Mouse (Mus musculus) hindbrain, postnatal 0 days (tissue): ENCODE data around the gene Polr1c. TPM values are rescaled to one million over a fixed set of nuclear protein-coding genes. Genes with fewer than 3 reads are reported as not detected.

ENCODE experiments used
- ATAC-seq: fragments of 200-750 bp; cut with Nextera tagmentation; 2 replicates; pipeline ENCODE4 v1.8.0; 2017; ENCODE audit warnings: mild to moderate bottlenecking, moderate TSS enrichment, moderate library complexity
- DNase-seq: peaks from one replicate; pipeline ENCODE4 v3.0.0-alpha.2; 2015; ENCODE audit warnings: low spot score
- H3K27ac ChIP-seq: fragments of 300-500 bp; sonication (generic); 2 replicates; pipeline ENCODE4 v1.5.1; 2014; ENCODE audit warnings: mild to moderate bottlenecking
- H3K27me3 ChIP-seq: fragments of 300-500 bp; sonication (generic); 2 replicates; pipeline ENCODE4 v1.6.1; 2014; ENCODE audit warnings: low read length, mixed read lengths; ENCODE audit not compliant: insufficient read depth
- H3K36me3 ChIP-seq: fragments of 300-500 bp; sonication (generic); 2 replicates; pipeline ENCODE4 v1.6.1; 2014; ENCODE audit warnings: low read length, mixed read lengths; ENCODE audit not compliant: insufficient read depth
- H3K4me1 ChIP-seq: fragments of 300-500 bp; sonication (generic); 2 replicates; pipeline ENCODE4 v1.6.1; 2014; ENCODE audit warnings: antibody characterized with exemption, low read length, mixed read lengths; ENCODE audit not compliant: insufficient read depth
- H3K4me2 ChIP-seq: fragments of 300-500 bp; sonication (generic); 2 replicates; pipeline ENCODE4 v1.6.1; 2014; ENCODE audit warnings: low read depth, mild to moderate bottlenecking, low read length, moderate library complexity, mixed read lengths
- H3K4me3 ChIP-seq: fragments of 300-500 bp; sonication (generic); 2 replicates; pipeline ENCODE4 v1.5.1; 2014; ENCODE audit warnings: low read length
- H3K9ac ChIP-seq: fragments of 300-500 bp; sonication (generic); replicated peaks from 2 replicates; pipeline ENCODE4 v1.6.1; 2014; ENCODE audit warnings: mild to moderate bottlenecking, low read length, moderate library complexity, mixed read lengths
- H3K9me3 ChIP-seq: fragments of 300-500 bp; sonication (generic); 2 replicates; pipeline ENCODE4 v1.6.1; 2016; ENCODE audit warnings: low read length, mixed read lengths
- CTCF ChIP-seq: IDR thresholded peaks from 2 replicates; pipeline ENCODE4 v1.5.1; 2016; ENCODE audit warnings: antibody characterized with exemption, control low read depth, low read depth
- WGBS: fragments of 180-500 bp; shearing (Covaris S2); extraction: QIAGEN DNeasy Blood & Tissue Kit; methylation state at CpG from one replicate; pipeline ENCODE4 v1.1.7; 2014; 5-methylcytosine and 5-hydroxymethylcytosine counted together
- polyA plus RNA-seq: library from polyadenylated mRNA; unstranded; fragments of >200 nt; fragmentation: Nextera tagmentation; extraction: Ambion mirVana; gene quantifications from 2 replicates; pipeline ENCODE4 v1.2.1, GENCODE M21; 2015
- total RNA-seq: library from RNA; depleted of rRNA; stranded (reverse); fragments of >200 nt; gene quantifications from 2 replicates; pipeline ENCODE4 v1.2.3, GENCODE M21; 2014

Gene Polr1c
- total and polyA plus RNA-seq, 2 experiments from 2014 or later, result 58.7 to 61.1 TPM

DNA sequence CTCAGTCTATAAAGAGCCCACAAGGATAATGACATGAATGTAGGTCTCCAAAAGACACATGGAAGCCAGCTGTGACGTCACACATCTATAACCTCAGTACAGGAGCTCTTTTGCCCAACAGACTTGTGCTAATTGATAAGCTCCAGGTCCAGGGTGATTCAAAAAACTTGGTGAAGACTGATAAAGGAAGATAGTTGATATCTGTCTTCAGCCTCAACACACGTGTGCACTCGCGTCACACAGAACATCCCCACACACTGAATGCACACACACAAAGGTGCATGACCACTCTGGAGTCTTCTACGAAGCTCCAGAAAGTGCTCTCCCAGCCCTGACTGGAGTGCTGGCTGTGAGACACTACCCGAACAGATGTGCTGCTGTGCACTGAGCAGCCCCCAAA is 10.8 kb downstream of the Polr1c start:
- H3K27me3 ChIP-seq, result no peaks in the 10 kb centered on the region
- no peak for TF ChIP-seq CTCF
- H3K4me2 ChIP-seq, result no peak overlapping the region
- peaks cover 72% of the 10 kb centered on the region for H3K36me3 ChIP-seq
- no peaks in the 10 kb centered on the region for H3K9me3 ChIP-seq
- H3K9ac ChIP-seq, result no peak overlapping the region
- DNase-seq (no peak), ATAC-seq (no peak)
- H3K27ac ChIP-seq, result no peak overlapping the region
- no peaks in the 10 kb centered on the region for H3K4me1 ChIP-seq
- 89% methylated on average over 6 of the region's 6 CpGs for WGBS
- no peak overlapping the region for H3K4me3 ChIP-seq

DNA sequence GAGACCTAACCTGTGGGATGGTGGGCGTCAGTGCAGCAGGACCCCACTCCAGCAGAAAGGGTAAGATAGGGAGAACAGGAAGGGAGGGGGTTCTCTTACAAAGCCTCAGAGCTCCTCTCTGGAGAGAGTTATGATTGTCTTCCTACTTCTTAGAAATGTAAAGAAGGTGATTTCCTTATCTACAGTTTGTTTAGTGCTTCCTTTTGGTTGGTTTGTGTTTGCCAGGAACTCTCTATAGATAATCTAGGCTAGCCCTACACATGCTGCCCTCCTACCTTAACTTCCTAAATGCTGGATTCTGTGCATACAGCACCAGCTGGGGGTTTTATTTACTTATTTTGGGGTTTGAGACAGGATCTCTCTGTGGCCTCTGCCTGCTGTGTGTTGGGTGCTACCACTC is 11.8 kb downstream of the Polr1c start:
- no peaks in the 10 kb centered on the region for H3K27me3 ChIP-seq
- ATAC-seq, result no peak

DNA sequence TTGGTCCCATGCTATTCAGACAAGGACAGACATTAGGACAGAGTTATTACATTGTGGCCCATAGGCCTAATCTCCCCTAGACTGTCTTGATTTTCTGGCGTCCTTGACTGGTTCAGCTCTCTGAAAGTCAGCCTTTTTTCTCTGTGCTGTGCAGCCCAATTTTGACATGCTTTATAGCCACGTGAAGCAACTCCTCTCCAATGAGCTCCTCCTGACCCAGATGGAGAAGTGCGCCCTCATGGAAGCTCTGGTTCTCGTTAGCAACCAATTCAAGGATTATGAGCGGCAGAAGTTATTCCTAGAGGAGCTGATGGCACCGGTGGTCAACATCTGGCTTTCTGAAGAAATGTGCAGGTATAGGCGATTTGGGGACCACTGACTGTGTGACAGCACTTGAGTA is 20.3 kb downstream of the Polr1c start:
- 89% methylated on average over 7 of the region's 7 CpGs for WGBS
- no peaks in the 10 kb centered on the region for H3K4me1 ChIP-seq
- no peak overlapping the region for H3K4me3 ChIP-seq
- no peak for DNase-seq
- no peak for ATAC-seq
- no peak overlapping the region for H3K4me2 ChIP-seq
- H3K27ac ChIP-seq, result no peak overlapping the region
- TF ChIP-seq CTCF, result no peak
- no peak overlapping the region for H3K9ac ChIP-seq
- no peaks in the 10 kb centered on the region for H3K27me3 ChIP-seq
- peaks cover 89% of the 10 kb centered on the region for H3K36me3 ChIP-seq
- no peaks in the 10 kb centered on the region for H3K9me3 ChIP-seq

More for the DNA sequence above, 11.8 kb downstream of the Polr1c start:
- Histone ChIP-seq H3K9me3 (no peaks in the 10 kb centered on the region), H3K36me3 (peaks cover 69% of the 10 kb centered on the region), H3K4me2 (no peak overlapping the region), H3K4me1 (no peaks in the 10 kb centered on the region), H3K4me3 (no peak overlapping the region), H3K9ac (no peak overlapping the region), H3K27ac (no peak overlapping the region)
- 100% methylated on average over 1 of the region's 1 CpGs for WGBS
- DNase-seq, result no peak
- no peak for TF ChIP-seq CTCF

DNA sequence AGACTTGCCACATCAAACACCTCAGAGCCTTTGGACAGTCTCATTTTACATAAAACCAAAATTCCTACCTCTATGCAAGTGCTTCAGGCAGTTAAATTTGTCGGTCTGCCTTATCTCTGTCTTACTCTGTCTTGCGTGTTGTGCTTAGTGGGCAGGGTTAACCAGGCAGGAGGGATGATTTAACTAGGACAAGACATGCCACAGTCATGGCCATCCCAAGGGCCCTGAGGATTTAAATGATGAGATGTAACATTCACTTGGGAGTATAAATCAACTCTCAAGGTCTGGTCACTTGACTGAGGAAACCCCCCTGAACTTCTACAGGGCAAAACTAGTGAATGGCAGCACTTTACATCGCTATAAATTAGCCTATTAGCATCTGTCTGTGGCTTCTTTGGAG is 26.3 kb downstream of the Polr1c start:
- TF ChIP-seq CTCF, result no peak
- no peak for ATAC-seq

DNA sequence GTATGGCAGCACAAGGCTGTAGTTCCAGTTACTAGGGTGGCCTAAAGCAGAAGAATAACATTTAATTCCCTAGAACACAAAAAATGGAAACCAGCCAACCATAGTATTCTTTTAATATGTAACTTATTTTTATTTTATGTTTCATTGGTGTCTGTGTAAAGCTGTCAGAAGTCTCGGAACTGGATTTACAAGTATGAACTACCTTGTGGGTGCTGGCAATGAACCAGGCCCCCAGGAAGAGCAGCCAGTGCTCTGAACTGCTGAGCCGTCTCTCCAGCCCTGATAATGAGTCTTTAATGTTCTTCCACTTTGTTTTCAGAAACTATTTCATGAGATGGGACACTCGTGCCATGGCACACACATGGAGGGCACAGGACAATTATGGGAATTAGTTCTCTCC is 37.3 kb downstream of the Polr1c start:
- H3K9ac ChIP-seq, result no peak overlapping the region
- ATAC-seq, result no peak
- 92% methylated on average over 3 of the region's 3 CpGs for WGBS

More for the DNA sequence above, 26.3 kb downstream of the Polr1c start:
- DNase-seq, result no peak
- Histone ChIP-seq H3K27ac (no peak overlapping the region), H3K27me3 (no peaks in the 10 kb centered on the region), H3K9me3 (no peaks in the 10 kb centered on the region), H3K4me3 (no peak overlapping the region), H3K36me3 (peaks cover 89% of the 10 kb centered on the region), H3K9ac (no peak overlapping the region), H3K4me1 (no peaks in the 10 kb centered on the region), H3K4me2 (no peak overlapping the region)
- WGBS, result 95% methylated on average over 3 of the region's 3 CpGs

DNA sequence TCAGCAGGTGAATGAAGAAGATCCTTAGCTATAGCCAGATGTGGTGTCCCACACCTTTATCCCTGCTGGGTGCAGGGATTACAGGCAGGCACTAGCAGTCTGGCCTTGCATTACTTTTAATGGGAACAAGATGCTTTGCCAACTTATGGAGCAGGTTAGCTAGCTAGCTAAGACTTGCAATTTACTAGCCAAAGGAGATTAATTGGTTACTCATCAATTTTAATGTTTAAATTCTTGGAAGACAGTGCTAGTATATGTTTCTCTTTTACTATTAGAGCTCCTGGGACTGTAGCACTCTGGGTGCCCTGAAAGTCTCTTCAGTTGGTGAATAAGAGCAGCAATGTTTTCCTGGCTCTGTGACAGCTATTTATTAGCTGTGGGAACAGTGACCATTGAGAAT is 41.2 kb downstream of the Polr1c start:
- Histone ChIP-seq H3K9ac (no peak overlapping the region), H3K9me3 (no peaks in the 10 kb centered on the region), H3K4me3 (no peak overlapping the region), H3K27ac (no peak overlapping the region), H3K27me3 (no peaks in the 10 kb centered on the region), H3K36me3 (peaks cover 49% of the 10 kb centered on the region), H3K4me2 (no peak overlapping the region), H3K4me1 (peaks cover 8% of the 10 kb centered on the region)
- DNase-seq (no peak), ATAC-seq (no peak)
- no peak for TF ChIP-seq CTCF

More for the DNA sequence above, 37.3 kb downstream of the Polr1c start:
- Histone ChIP-seq H3K36me3 (peaks cover 72% of the 10 kb centered on the region), H3K9me3 (no peaks in the 10 kb centered on the region), H3K4me3 (no peak overlapping the region), H3K27ac (no peak overlapping the region), H3K4me2 (no peak overlapping the region), H3K4me1 (no peaks in the 10 kb centered on the region), H3K27me3 (no peaks in the 10 kb centered on the region)
- TF ChIP-seq CTCF, result no peak
- DNase-seq, result no peak

DNA sequence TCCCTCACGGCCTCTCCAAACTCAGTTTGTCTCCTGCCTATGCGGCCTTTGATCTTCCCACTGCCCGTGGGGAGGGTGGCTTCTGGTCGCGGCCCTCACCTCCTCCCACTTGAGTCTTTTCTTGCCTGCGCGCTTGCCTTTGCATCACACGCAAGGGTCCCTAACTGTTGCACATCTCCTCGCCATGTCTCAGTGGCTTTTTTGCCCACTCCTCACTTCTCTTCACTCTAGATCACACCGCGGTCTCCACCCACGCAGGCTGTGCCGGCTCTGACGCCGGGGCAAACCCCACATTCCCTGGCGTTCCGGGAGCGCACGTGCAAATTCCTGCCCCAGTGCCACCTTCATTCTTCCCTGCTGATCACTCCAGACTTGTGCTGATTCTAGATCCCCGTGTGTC is 44.8 kb downstream of the Polr1c start:
- no peak for TF ChIP-seq CTCF
- Histone ChIP-seq H3K9me3 (no peaks in the 10 kb centered on the region), H3K36me3 (peaks cover 25% of the 10 kb centered on the region), H3K27me3 (no peaks in the 10 kb centered on the region), H3K4me2 (peak overlapping the region; percentile 89), H3K27ac (peak overlapping the region; percentile 84), H3K4me1 (peaks cover 15% of the 10 kb centered on the region), H3K4me3 (peak overlapping the region; percentile 97), H3K9ac (peak overlapping the region; percentile 82)
- DNase-seq, result peak; percentile 28
- under 1% methylated on average over 20 of the region's 20 CpGs for WGBS
- peak; percentile 54 for ATAC-seq
